Mouse (Mus musculus) neutrophil, adult 5-6 weeks (primary cell): Measurements from ENCODE around the gene Dcbld1. TPM values are rescaled to one million over a fixed set of nuclear protein-coding genes. Genes with fewer than 3 reads are reported as not detected.
A peak's percentile ranks its signal among the peaks of the same experiment; 100 is the strongest.
"Not testable (repeated sequence)": the region's sequence is repeated elsewhere in the genome, so short reads cannot be mapped to it uniquely, and the experiment has no call there.

Source experiments
- ATAC-seq: fragments of 151-379, 151-347 bp; 2 replicates; pipeline ENCODE4 v1.8.0; 2017; ENCODE audit warnings: mild to moderate bottlenecking, moderate TSS enrichment; ENCODE audit not compliant: insufficient number of reproducible peaks, poor library complexity, low FRiP score, severe bottlenecking; ENCODE audit errors: extremely low read depth
- total RNA-seq: library from RNA; stranded (forward); fragments of 200-1000 nt; gene quantifications from 2 replicates; pipeline ENCODE4 v1.2.3, GENCODE M21; 2017

The Dcbld1 gene
- total RNA-seq, 1 experiment from 2014 or later: 1.2 TPM

DNA sequence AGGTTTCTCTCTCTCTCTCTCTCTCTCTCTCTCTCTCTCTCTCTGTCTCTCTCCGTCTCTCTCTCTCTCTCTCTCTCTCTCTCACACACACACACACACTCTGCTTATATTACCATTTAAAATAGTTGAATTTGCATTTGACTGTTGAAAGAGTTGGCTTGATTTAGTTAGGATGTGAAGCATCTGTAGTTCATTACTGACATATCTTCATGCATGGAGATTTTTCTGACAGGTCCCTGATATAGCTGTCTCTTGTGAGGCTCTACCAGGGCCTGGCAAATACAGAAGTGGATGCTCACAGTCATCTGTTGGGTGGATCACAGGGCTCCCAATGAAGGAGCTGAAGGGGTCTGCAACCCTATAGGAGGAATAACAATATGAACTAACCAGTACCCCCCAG is 59.0 kb downstream of the Dcbld1 start:
- not testable (repeated sequence) for ATAC-seq

GRCm38 (mm10) chr10:52293921-52294577 is 60.6 kb downstream of the Dcbld1 start:
- no peak for ATAC-seq

DNA sequence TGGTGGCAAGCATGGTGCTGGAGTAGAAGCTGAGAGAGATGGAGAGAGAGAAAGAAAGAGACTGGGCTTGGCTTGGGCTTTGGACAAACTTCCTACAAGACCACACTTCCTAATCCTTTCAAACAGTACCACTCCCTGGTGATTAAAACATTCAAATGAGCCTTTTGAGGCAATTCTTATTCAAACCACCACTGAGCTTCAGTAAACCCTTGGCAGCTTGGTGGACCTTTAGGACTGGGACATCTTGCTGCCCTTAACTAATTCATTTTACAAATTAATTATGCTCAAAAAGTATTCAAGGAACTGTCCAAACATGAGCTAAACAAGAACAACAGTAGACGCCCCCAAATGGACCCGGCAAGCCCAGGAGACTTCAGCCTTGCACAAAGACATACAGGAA is 62.5 kb downstream of the Dcbld1 start:
- ATAC-seq: no peak

DNA sequence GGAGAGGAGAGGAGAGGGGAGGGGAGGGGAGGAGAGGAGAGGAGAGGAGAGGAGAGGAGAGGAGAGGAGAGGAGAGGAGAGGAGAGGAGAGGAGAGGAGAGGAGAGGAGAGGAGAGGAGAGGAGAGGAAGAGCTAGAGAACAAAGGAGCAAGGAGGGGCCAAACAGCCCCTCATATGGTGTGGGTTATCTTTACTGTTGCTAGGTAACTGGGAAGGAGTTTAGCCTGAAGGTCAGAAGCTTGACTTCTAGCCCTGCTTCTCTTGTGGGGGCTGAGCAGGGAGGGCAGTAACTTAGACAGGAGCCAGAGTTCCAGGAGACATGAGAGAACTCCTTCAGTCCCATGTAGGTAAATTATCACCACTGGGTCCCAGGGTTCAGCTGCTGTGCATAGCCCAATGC is 65.1 kb downstream of the Dcbld1 start:
- not testable (repeated sequence) for ATAC-seq

- no peak for ATAC-seq
Measured at GRCm38 (mm10) chr10:52301766-52302165, 68.3 kb downstream of the Dcbld1 start.

- ATAC-seq: no peak
Measured at GRCm38 (mm10) chr10:52302271-52302670, 68.9 kb downstream of the Dcbld1 start.

DNA sequence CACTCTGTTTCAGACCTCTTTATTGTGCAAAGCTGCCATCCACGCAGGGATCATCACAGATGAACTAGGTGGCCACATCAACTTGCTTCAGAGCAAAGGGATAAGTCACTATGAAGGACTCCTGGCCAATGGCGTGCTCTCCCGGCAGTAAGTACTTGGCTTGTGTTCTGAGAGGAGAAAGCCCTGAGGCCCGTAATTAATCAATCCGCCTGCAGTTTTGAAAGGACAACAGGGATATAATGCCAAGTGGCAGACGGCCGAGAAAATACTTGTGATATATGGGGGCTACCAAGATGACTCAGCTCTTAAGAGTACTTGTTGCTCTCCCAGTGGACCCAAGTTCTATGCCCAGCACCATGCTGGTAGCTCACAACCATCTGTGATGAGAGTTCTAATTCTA is 71.2 kb downstream of the Dcbld1 start:
- ATAC-seq: no peak

- no peak for ATAC-seq
Measured at GRCm38 (mm10) chr10:52309196-52309595, 75.8 kb downstream of the Dcbld1 start.

DNA sequence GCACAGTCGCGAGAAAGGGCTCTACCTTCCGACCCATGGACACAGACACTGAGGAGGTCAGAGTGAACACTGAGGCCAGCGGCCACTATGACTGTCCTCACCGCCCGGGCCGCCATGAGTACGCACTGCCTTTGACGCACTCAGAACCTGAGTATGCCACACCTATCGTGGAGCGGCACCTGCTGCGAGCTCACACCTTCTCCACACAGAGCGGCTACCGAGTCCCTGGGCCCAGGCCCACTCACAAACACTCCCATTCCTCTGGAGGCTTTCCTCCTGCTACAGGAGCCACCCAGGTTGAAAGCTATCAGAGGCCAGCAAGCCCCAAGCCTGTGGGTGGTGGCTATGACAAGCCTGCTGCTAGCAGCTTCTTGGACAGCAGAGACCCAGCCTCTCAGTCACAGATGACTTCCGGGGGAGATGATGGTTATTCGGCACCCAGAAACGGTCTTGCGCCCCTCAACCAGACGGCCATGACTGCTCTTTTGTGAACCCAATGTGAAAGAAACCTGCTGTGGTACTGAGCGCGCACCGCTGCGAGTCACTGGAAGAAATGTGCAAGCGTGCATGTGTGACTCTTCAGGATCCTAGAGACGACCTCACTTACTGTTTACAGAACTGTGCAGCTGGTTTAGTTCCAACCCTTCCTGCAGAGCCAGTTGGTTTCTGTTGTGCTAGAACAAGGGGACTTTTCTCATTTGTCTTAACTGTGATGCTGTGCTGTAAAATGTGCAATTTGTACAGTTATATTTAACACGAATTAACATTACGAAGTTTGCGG is 86.3 kb downstream of the Dcbld1 start:
- no peak for ATAC-seq

DNA sequence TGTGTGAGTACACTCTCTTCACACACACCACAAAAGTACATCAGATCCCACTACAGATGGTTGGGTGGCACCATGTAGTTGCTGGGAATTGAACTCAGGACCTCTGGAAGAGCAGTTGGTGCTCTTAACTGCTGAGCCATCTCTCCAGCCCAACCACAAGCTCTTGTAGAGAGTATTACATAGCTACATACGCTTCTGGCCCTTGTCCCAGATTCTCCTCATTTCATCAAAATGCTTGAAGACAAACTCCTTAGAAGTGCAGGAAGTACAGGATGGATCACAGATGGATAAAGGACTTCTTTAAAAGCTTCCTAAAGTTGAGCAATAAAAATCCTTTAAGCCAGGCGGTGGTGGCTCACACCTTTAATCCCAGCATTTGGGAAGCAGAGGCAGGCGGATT is 88.5 kb downstream of the Dcbld1 start:
- no peak for ATAC-seq

DNA sequence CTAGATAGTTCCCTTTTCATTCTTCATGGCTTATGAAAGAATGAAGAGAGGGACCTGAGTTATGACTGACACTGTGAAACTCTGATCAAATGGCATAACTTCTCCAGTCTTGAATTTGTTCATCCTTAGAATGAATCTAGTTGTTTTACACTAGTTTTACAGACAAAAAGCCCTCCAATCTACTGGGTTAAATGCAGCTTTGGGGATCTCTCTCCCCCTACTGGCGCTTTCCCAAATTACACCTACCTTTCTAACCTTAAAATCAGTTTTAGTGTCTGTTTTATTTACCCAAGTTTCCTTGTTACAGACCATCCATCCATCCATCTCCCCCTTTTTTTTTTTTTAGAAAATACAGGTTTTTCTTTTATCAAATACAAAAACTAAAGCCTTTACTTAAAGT is 97.6 kb downstream of the Dcbld1 start:
- 0 out of 2 replicates have a peak, but pooled peaks have one; percentile 9 for ATAC-seq

- ATAC-seq: not testable (repeated sequence)
Measured at GRCm38 (mm10) chr10:52343324-52343723, 109.9 kb downstream of the Dcbld1 start.

GRCm38 (mm10) chr10:52353184-52353583 is 119.8 kb downstream of the Dcbld1 start:
- no peak for ATAC-seq

- no peak for ATAC-seq
Measured at GRCm38 (mm10) chr10:52358467-52358866, 125.0 kb downstream of the Dcbld1 start, which contains the start of gene Gm26741. TSS of gene Gm26741 (plus strand) at chr10:52358767.

DNA sequence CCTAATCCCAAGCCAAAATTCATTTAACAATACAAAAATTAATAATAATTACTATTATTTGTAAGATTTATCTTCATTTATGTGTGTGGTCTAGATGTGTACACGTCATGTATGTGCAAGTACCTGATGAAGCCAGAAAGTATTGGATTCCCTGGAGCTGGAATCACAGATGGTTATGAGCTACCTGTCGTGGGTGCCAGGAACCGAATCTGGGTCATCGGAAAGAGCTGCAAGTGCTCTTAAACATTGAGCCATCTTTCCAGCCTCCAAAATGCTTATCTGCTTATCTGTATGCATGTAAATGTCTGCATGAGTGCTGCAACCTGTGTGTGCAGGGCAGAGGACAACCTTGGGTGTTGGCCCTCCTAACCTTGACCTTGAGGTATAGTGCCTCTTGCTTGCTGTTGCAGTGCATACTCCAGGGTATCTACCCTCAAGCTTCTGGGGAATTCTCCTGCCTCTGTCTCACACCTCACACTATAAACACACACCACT is 126.9 kb downstream of the Dcbld1 start:
- no peak for ATAC-seq

DNA sequence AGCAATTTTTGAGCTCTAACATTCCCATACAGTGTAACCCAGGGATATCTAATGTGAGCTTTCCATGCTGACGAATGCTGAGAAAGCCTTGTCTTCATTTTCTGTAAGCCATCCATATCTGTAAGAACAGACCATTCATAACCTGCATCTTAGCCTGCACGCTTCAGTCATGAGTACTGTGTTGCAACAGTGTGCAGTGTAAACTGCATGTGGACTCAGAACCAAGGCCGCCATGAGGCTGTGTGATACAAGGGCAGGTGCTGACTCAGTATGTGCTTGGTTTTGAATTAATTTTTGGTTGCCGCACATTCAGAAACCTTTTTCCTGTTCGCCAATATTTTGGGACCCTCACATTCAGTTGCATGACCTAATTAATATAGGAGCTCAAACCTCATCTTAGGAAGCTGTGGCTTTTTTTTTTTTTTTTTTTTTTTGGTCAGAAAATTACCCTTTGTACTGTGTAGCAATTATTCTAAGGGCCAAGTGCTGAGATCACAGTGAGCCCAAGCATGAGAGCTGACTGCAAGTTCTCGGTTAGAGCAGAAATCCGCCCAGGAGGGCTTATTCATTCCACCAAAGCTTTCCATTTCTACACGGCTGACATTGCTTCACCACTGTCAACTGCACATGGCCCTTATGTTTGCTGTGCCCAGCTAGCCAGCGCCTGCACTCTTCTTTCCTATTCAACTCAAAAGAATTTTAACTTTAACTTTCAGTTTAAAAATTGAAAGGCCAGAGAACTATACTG is 127.6 kb downstream of the Dcbld1 start:
- ATAC-seq: no peak

DNA sequence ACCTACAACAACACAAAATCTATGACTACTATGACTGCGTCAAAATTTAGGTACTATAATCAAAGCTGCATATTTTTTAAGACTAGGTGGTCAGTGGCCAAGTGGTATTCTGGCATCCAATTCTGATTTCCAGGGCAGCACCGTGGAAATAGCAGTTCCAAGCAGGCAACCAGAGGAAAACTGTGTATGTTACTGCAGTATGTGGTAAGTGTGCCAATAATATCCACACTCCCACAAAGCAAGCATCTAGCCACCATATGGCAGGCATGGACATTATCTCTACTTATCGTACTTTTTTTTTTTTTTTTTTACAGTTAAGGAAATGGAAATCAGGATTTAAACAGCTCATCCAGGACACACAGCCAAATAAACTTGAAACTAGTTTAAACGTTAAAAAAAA is 135.0 kb downstream of the Dcbld1 start:
- ATAC-seq: no peak
